Mouse (Mus musculus) E14TG2a.4 (cell line): ENCODE measurements at regions not wholly inside any gene's neighbourhood (a gene's known extent, or its start where the extent isn't known, plus 50 kb on each side); places are given as distances from the start of the nearest gene placed in this dataset.

Experiments used
- CTCF ChIP-seq: conservative IDR thresholded peaks from 2 replicates; pipeline ENCODE4 v1.5.1; 2014; ENCODE audit warnings: low read length
- NANOG ChIP-seq: IDR thresholded peaks from 2 replicates; pipeline ENCODE4 v1.6.1; 2014; ENCODE audit warnings: borderline replicate concordance, low read length, mixed read lengths
- POU5F1 ChIP-seq: IDR thresholded peaks from 2 replicates; pipeline ENCODE4 v1.6.1; 2014; ENCODE audit warnings: low read length, borderline replicate concordance

DNA sequence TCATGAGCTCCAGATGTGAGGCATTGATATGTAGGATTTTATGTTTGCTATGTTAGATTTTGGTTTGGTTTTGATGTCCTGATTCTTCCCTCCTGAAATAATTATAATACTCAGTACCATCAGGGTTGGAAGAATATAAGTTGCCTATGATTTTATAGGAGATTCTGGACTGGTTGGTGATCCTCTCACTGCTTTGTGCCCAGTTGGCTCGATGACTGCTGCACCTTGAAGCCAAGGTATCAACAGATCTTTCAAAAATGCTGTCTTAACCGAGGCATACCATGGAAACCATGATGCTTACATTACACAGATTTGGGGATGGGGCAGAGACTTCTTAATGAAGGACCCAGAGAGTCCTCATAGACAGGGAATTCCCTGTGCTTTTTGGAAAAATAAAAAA is 274.4 kb downstream of the Impad1 start:
- no peak for TF ChIP-seq NANOG
- no peak for TF ChIP-seq CTCF
- TF ChIP-seq POU5F1, result no peak
